Mouse (Mus musculus): Measurements from ENCODE around the gene Bean1. TPM values are rescaled to one million over a fixed set of nuclear protein-coding genes. Genes with fewer than 3 reads are reported as not detected.
"Not testable (repeated sequence)": the region's sequence is repeated elsewhere in the genome, so short reads cannot be mapped to it uniquely, and the experiment has no call there.

Gene Bean1
- total RNA-seq, 1 experiment from 2014 or later = not detected

- ATAC-seq (replicated peaks; ENCODE audit: low read depth, poor library complexity, severe bottlenecking) = peak; percentile 86
Measured at GRCm38 (mm10) chr8:104232919-104233318, 62.7 kb downstream of the Bean1 start.

- no peak for ATAC-seq (replicated peaks; ENCODE audit: low read depth, poor library complexity, severe bottlenecking)
Measured at GRCm38 (mm10) chr8:104234573-104234972, 64.3 kb downstream of the Bean1 start.

GRCm38 (mm10) chr8:104239418-104239861 is 69.2 kb downstream of the Bean1 start:
- ATAC-seq (replicated peaks; ENCODE audit: low read depth, poor library complexity, severe bottlenecking) = peak; percentile 77

- ATAC-seq (replicated peaks; ENCODE audit: low read depth, poor library complexity, severe bottlenecking) = no peak
Measured at GRCm38 (mm10) chr8:104242038-104242644, 71.9 kb downstream of the Bean1 start.

- ATAC-seq (replicated peaks; ENCODE audit: low read depth, poor library complexity, severe bottlenecking) = 0 out of 2 replicates have a peak, but pooled peaks have one; percentile 0
Measured at GRCm38 (mm10) chr8:104246621-104247020, 76.4 kb downstream of the Bean1 start.

GRCm38 (mm10) chr8:104247054-104247907 is 77.0 kb downstream of the Bean1 start:
- ATAC-seq (replicated peaks; ENCODE audit: low read depth, poor library complexity, severe bottlenecking) = peak; percentile 47

GRCm38 (mm10) chr8:104247908-104248275 is 77.7 kb downstream of the Bean1 start:
- ATAC-seq (replicated peaks; ENCODE audit: low read depth, poor library complexity, severe bottlenecking) = no peak

- ATAC-seq (replicated peaks; ENCODE audit: low read depth, poor library complexity, severe bottlenecking) = peak; percentile 66
Measured at GRCm38 (mm10) chr8:104248276-104248675, 78.0 kb downstream of the Bean1 start, which contains the start of gene Tk2. Gene Tk2 (minus strand): TSS chr8:104248558.

GRCm38 (mm10) chr8:104249442-104249996 is 79.3 kb downstream of the Bean1 start:
- no peak for ATAC-seq (replicated peaks; ENCODE audit: low read depth, poor library complexity, severe bottlenecking)

- peak; percentile 54 for ATAC-seq (replicated peaks; ENCODE audit: low read depth, poor library complexity, severe bottlenecking)
Measured at GRCm38 (mm10) chr8:104250439-104251367, 80.5 kb downstream of the Bean1 start, which contains the start of gene Cklf. Gene Cklf (plus strand): TSS chr8:104250861.

- ATAC-seq (replicated peaks; ENCODE audit: low read depth, poor library complexity, severe bottlenecking) = 0 out of 2 replicates have a peak, but pooled peaks have one; percentile 0
Measured at GRCm38 (mm10) chr8:104251461-104251860, 81.2 kb downstream of the Bean1 start.

GRCm38 (mm10) chr8:104253016-104253415 is 82.8 kb downstream of the Bean1 start:
- no peak; the same call in 1 of the 2 replicates for ATAC-seq (replicated peaks; ENCODE audit: low read depth, poor library complexity, severe bottlenecking)

- not testable (repeated sequence) for ATAC-seq (replicated peaks; ENCODE audit: low read depth, poor library complexity, severe bottlenecking)
Measured at GRCm38 (mm10) chr8:104261802-104262201, 91.6 kb downstream of the Bean1 start.

- ATAC-seq (replicated peaks; ENCODE audit: low read depth, poor library complexity, severe bottlenecking) = not testable (repeated sequence)
Measured at GRCm38 (mm10) chr8:104264271-104264935, 94.2 kb downstream of the Bean1 start.

GRCm38 (mm10) chr8:104268368-104268767 is 98.1 kb downstream of the Bean1 start:
- ATAC-seq (replicated peaks; ENCODE audit: low read depth, poor library complexity, severe bottlenecking) = no peak
